Mouse (Mus musculus) C2C12 (cell line): ENCODE data around the gene Ntmt1.

Experiments used
- CTCF ChIP-seq: IDR thresholded peaks from one replicate; pipeline ENCODE4 v1.5.1; 2011; ENCODE audit not compliant: control insufficient read depth, insufficient read depth, insufficient read length
- FOSL1 ChIP-seq: IDR thresholded peaks from one replicate; pipeline ENCODE4 v1.8.0; 2011; ENCODE audit warnings: mild to moderate bottlenecking, low read length; ENCODE audit not compliant: poor library complexity, insufficient read depth, severe bottlenecking
- MAX ChIP-seq: IDR thresholded peaks from one replicate; pipeline ENCODE4 v1.6.1; 2011; ENCODE audit warnings: mild to moderate bottlenecking, control low read depth
- MYOD1 ChIP-seq: IDR thresholded peaks from one replicate; pipeline ENCODE4 v1.6.1; 2011; ENCODE audit warnings: low read depth; ENCODE audit not compliant: control insufficient read depth, insufficient read length
- USF1 ChIP-seq: IDR thresholded peaks from one replicate; pipeline ENCODE4 v1.6.1; 2011; ENCODE audit warnings: low read depth, mild to moderate bottlenecking, control low read depth, moderate library complexity

GRCm38 (mm10) chr2:30823385-30824153, 15.9 kb downstream of the Ntmt1 start:
- TF ChIP-seq CTCF (no peak), MAX (no peak), FOSL1 (no peak), USF1 (no peak), MYOD1 (peak; percentile 3)
